Mouse (Mus musculus): ENCODE results near the gene Daxx. TPM values are rescaled to one million over a fixed set of nuclear protein-coding genes. Genes with fewer than 3 reads are reported as not detected.

Daxx gene
- total RNA-seq, 2 experiments from 2014 or later, result 25.4 to 26.3 TPM

Small RNA genes lying within 50 kb of the gene (microRNA-seq; reads per million reads assigned to microRNA genes)
- gene Gm27740, result not detected

Other genes starting within 250 kb of the Daxx start
- gene Hnrnpm, start 222.6 kb upstream of the Daxx start, total RNA-seq (2021), result 100 to 1,000 TPM; 148 to 172 TPM
- 100 to 1,000 TPM; 115 to 126 TPM for gene March2, start 190.7 kb upstream of the Daxx start, total RNA-seq (2021)
- gene Rab11b, start 148.9 kb upstream of the Daxx start, total RNA-seq (2021), result 100 to 1,000 TPM; 213 to 245 TPM
- 100 to 1,000 TPM; 156 to 168 TPM for gene Angptl4, start 127.6 kb upstream of the Daxx start, total RNA-seq (2021)
- 100 to 1,000 TPM in 1 of 2 experiments, 10 to 100 TPM in 1; 85.3 to 108 TPM for gene Kank3, start 98.9 kb upstream of the Daxx start, total RNA-seq (2021)
- 1,000 to 10,000 TPM; 1,671 to 1,675 TPM for gene Rps28, start 84.9 kb upstream of the Daxx start, total RNA-seq (2021)
- gene Ndufa7, start 84.8 kb upstream of the Daxx start, total RNA-seq (2021), result 100 to 1,000 TPM; 564 to 570 TPM
- gene Cd320, start 66.3 kb upstream of the Daxx start, total RNA-seq (2021), result 10 to 100 TPM; 29.6 to 39.4 TPM
- gene Gm7029, start 35.6 kb upstream of the Daxx start, total RNA-seq (2021), result not detected
- 10 to 100 TPM; 13.4 to 15.8 TPM for gene Kifc1, start 18.8 kb upstream of the Daxx start, total RNA-seq (2021)
- gene Platr17, start 4.3 kb upstream of the Daxx start, total RNA-seq (2021), result not detected
- gene Tapbp, start 6.5 kb downstream of the Daxx start, total RNA-seq (2021), result 100 to 1,000 TPM; 131 to 150 TPM
- gene Zbtb22, start 6.5 kb downstream of the Daxx start, total RNA-seq (2021), result 10 to 100 TPM; 29.2 to 34.3 TPM
- 10 to 100 TPM; 57.1 to 76.3 TPM for gene Rgl2, start 20.1 kb downstream of the Daxx start, total RNA-seq (2021)
- 10 to 100 TPM; 81.2 to 94.9 TPM for gene Pfdn6, start 30.9 kb downstream of the Daxx start, total RNA-seq (2021)
- 10 to 100 TPM; 28.4 to 29.7 TPM for gene Wdr46, start 31.2 kb downstream of the Daxx start, total RNA-seq (2021)
- 1 to 10 TPM; 4.8 to 5.8 TPM for gene B3galt4, start 42.1 kb downstream of the Daxx start, total RNA-seq (2021)
- 10 to 100 TPM; 38.8 to 51.4 TPM for gene Vps52, start 46.4 kb downstream of the Daxx start, total RNA-seq (2021)
- gene Rps18, start 46.6 kb downstream of the Daxx start, total RNA-seq (2021), result 100 to 1,000 TPM; 943 to 952 TPM
- 100 to 1,000 TPM; 204 to 217 TPM for gene H2-K1, start 90.9 kb downstream of the Daxx start, total RNA-seq (2021)
- gene Ring1, start 115.3 kb downstream of the Daxx start, total RNA-seq (2021), result 10 to 100 TPM; 29.8 to 36.5 TPM
- 100 to 1,000 TPM; 184 to 194 TPM for gene H2-Ke6, start 118.6 kb downstream of the Daxx start, total RNA-seq (2021)
- 100 to 1,000 TPM; 115 to 140 TPM for gene Slc39a7, start 122.3 kb downstream of the Daxx start, total RNA-seq (2021)
- 10 to 100 TPM; 62.3 to 76.1 TPM for gene Rxrb, start 122.4 kb downstream of the Daxx start, total RNA-seq (2021)
- 10 to 100 TPM in 1 of 2 experiments, 1 to 10 TPM in 1; 4.2 to 15.0 TPM for gene Col11a2, start 130.0 kb downstream of the Daxx start, total RNA-seq (2021)
- 1 to 10 TPM; 1.4 to 1.5 TPM for gene H2-Oa, start 182.9 kb downstream of the Daxx start, total RNA-seq (2021)
- 10 to 100 TPM in 1 of 2 experiments, 1 to 10 TPM in 1; 8.9 to 15.2 TPM for gene H2-DMa, start 210.1 kb downstream of the Daxx start, total RNA-seq (2021)
- 100 to 1,000 TPM; 170 to 181 TPM for gene Brd2, start 213.2 kb downstream of the Daxx start, total RNA-seq (2021)
- gene H2-DMb2, start 233.9 kb downstream of the Daxx start, total RNA-seq (2021), result 1 to 10 TPM; 4.5 to 4.8 TPM
- gene H2-DMb1, start 243.7 kb downstream of the Daxx start, total RNA-seq (2021), result 1 to 10 TPM; 3.6 to 5.8 TPM

Data from adrenal gland, postnatal 10 days (tissue).